Mouse (Mus musculus) brain, embryonic 14.5 days (tissue): Measurements from ENCODE around the gene Slc1a1.

Experiments
- CTCF ChIP-seq: fragments of 200-500 bp; IDR thresholded peaks from 2 replicates; pipeline ENCODE4 v1.5.1; 2012; ENCODE audit warnings: inconsistent platforms, mild to moderate bottlenecking, moderate library complexity, borderline replicate concordance; ENCODE audit not compliant: insufficient read depth, insufficient read length; ENCODE audit errors: extremely low read depth
- POLR2A ChIP-seq: fragments of 200-500 bp; IDR thresholded peaks from 2 replicates; pipeline ENCODE4 v1.6.1; 2012; ENCODE audit warnings: mild to moderate bottlenecking, inconsistent platforms, borderline replicate concordance; ENCODE audit not compliant: poor library complexity, insufficient read depth, insufficient read length, severe bottlenecking; ENCODE audit errors: extremely low read depth

DNA sequence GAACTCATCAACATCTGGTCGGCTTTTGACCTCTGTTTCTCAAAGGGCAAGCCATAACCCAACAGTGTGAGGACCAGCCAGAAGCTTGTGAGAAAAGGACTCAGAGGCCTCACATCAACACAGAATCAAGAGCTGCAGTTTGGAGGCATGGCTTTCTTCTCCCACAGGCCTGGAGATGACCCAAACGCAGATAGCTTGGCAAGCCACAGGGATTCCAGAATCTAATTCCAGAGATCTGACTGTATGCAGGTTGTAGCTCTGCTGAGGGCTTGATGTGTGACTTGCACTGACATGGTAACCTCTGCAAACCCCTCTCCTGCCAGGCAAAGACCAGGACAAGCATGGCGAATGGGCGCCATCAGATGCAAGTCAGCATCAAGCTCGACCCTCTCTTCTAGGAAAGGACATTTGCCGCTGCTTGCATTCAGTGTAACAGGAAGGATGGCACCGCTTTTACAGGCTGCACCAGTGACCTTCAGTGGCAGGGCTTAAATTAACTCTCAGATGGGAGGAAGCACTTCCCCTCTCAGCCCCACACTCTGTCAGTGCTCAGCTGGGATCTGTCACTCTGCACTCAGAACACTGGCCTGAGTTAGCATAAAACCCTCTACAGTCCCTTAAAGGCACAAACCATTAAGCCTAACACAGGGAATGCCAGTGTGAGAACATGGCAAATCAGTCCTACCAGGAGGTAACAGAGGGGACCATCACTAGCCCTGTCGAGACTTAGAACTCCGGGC lies 105.5 kb downstream of the Slc1a1 start:
- no peak for TF ChIP-seq CTCF
- TF ChIP-seq POLR2A = no peak
